Mouse (Mus musculus) spleen, adult 10 weeks (tissue): ENCODE data around the gene Mettl21e. TPM values are rescaled to one million over a fixed set of nuclear protein-coding genes. Genes with fewer than 3 reads are reported as not detected.

Experiments used
- polyA plus RNA-seq: library from polyadenylated mRNA; stranded (reverse); fragments of 350-450 nt; fragmentation: Illumina TruSeq; extraction: RNeasy Lipid Tissue Mini Kit (QIAGEN cat#74804); gene quantifications from one replicate; pipeline ENCODE4 v1.2.3, GENCODE M21; 2015; ENCODE audit warnings: low replicate concordance; ENCODE audit not compliant: insufficient read depth

Mettl21e gene
- polyA plus RNA-seq: not detected

DNA sequence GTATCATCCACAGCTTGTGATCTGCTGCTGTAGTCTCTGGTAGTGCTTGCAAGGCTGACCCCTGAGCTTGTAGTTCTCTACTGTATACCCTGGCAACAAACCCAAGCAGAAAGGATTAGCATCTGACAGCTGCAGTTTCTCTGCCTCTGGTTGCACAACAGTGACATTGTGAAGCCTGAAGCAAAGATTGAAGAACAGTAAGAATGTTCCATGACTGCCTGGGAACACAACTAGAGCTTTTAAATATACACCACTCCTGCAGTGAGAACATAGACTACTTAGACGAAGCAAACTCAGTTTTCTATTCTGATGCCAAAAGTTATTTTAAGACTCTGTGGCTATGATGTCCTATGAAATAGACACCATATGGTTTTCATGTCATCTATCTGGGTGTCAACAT is at the start of gene Mettl21e:
Gene Mettl21e, minus strand, starts transcription at position 86 of the 400 bp plus-strand sequence.

Other genes starting within 250 kb of the Mettl21e start
- gene Mettl21c, start 198.9 kb downstream of the Mettl21e start, polyA plus RNA-seq: not detected
- 1.1 TPM for gene Gm8251, start 157.0 kb downstream of the Mettl21e start, polyA plus RNA-seq
- 40.6 TPM for gene Tex30, start 116.5 kb downstream of the Mettl21e start, polyA plus RNA-seq
- gene Kdelc1, start 100.2 kb downstream of the Mettl21e start, polyA plus RNA-seq: 14.3 TPM
- gene Bivm, start 100.0 kb downstream of the Mettl21e start, polyA plus RNA-seq: 9.3 TPM
- gene Ercc5, start 71.2 kb downstream of the Mettl21e start, polyA plus RNA-seq: 31.4 TPM